Mouse (Mus musculus): ENCODE data around the gene Lin7b. TPM values are rescaled to one million over a fixed set of nuclear protein-coding genes. Genes with fewer than 3 reads are reported as not detected.
"Not testable (repeated sequence)": the region's sequence is repeated elsewhere in the genome, so short reads cannot be mapped to it uniquely, and the experiment has no call there.

Lin7b gene
- total RNA-seq, 2 experiments from 2014 or later, result not detected

DNA sequence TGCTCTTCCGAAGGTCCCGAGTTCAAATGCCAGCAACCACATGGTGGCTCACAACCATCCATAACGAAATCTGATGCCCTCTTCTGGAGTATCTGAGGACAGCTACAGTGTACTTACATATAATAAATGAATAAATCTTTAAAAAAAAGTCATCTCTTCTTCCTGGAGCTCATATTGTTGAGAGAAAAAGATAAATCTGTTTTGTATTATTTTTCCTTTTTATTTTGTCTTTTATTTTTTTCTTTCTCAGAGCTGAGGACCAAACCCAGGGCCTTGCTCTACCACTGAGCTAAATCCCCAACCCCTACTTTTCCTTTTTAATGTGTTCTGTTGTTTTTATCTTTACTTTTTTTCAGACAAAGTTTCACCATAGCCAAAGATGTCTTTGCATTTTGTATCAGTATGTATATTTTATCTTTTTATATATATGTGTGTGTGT, 26.0 kb upstream of the Lin7b start:
- not testable (repeated sequence) for ATAC-seq (replicated peaks; ENCODE audit: poor library complexity, severe bottlenecking)

- ATAC-seq (replicated peaks; ENCODE audit: poor library complexity, severe bottlenecking), result peak; percentile 92
These were observed 25.4 kb upstream of the Lin7b start, which contains the start of gene Snrnp70 for GRCm38 (mm10) chr7:45395578-45396336. TSS of gene Snrnp70 (minus strand) at chr7:45395742.

DNA sequence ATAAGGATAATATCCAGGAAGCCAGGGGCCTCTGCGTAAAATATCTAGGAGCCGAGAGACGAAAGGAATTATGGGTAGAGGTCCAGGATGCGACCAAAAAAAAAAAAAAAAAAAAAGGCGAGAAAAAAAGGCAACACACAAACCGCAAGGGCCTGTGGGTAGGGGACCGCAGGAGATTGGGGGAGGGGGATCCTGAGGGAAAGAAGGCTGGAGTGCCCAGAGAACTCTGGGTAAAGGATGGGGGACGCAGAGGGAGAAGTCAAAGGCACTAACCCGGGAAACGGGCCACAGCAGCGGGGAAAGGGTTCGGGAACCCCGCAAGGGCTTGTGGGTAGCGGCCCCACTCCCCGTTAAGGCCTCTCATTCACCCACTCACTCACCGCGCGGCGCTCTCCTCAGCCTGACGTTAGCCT, 24.8 kb upstream of the Lin7b start:
- peak; percentile 61 for ATAC-seq (replicated peaks; ENCODE audit: poor library complexity, severe bottlenecking)

GRCm38 (mm10) chr7:45386077-45386476, 15.7 kb upstream of the Lin7b start:
- no peak for ATAC-seq (replicated peaks; ENCODE audit: poor library complexity, severe bottlenecking)

DNA sequence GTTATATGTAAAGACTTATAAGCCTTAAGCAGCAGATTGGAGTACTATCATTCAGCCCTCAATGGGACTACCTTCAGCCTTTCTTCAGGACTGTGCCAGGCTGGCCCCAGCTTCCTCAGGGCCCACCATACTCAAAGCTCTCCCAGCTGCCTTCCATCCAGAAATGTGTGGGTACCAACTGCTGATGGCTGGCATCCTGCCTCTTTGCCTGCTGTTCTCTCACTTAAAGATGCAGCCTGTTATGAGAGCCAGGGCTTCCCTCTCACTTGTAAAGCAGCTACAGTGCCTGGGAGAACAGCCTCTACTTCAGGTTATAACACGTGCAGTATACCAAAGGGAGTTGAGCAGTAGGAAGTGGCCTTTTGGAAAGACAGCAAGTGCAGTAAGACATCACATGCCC, 5.7 kb upstream of the Lin7b start:
- ATAC-seq (replicated peaks; ENCODE audit: poor library complexity, severe bottlenecking), result no peak

DNA sequence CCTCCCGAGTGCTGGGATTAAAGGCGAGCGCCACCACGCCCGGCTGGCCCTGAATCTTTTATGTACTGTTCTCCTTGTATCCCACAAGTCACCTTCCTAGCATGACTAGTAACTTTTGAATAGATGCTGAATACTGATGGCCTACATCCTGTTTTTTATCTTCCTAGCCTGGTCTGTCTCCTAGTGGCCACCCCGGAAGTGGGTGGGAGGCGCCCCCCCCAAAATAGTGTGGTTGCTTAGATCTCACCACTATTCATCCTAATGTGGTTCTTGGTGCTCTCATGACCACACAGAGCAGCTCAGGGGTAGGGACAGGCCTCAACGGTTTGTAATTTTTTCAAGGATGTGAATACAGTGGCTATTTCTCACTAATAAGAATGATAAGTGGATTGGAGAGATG, 4.2 kb upstream of the Lin7b start:
- no peak for ATAC-seq (replicated peaks; ENCODE audit: poor library complexity, severe bottlenecking)

DNA sequence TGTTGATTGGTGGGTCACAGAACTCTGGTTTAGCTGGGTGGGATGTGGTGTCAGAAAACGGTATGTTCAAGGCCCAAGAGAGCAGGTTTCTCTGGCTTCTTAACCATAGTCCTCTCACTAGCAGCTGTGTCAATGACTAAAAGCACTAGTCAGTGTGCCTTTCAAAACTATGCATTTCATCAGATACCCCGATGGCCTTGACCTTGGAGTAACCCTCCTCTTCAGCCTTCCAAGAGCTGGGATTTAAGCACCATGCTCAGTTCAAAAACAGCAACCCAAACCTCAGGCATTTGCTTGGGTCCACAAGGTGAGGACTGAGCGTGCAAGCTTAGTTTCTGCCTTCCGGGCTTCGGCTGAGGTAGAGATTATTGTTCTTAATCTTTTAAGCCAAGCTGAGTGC, 2.0 kb upstream of the Lin7b start:
- ATAC-seq (replicated peaks; ENCODE audit: poor library complexity, severe bottlenecking), result no peak

DNA sequence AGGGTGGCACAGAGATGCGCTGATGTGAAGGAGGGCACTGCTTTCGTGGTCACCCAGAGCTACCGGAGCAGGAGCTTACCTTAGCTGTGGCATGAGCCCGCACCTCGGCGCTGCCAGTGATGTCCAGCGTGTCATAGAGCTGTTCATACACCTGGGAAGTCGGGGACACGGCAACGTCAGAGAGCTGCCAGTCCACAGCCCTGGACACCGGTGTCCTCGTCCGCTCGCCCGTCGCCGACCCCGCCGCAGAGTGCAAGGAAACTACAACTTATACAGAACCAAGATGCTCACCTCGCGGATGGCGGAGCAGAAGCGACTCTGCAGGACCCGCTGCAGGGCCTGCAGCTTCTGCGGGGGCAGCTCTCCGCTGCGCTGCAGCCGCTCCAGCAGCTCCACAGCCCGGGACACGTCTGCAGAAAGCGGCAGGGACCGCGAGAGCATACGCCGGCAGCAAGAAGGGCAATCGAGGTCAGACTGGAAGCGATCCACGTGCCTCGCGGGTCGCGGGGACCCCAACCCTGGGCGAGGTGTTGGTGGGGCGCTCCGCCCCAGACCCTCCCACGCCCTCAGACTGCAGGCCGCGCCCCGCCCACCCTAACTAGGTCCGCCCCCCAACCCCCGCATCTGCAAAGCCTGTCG, 428 bp downstream of the Lin7b start:
- ATAC-seq (replicated peaks; ENCODE audit: poor library complexity, severe bottlenecking), result no peak

GRCm38 (mm10) chr7:45369022-45369745, 1.2 kb downstream of the Lin7b start:
- no peak for ATAC-seq (replicated peaks; ENCODE audit: poor library complexity, severe bottlenecking)

GRCm38 (mm10) chr7:45368178-45368577, 2.2 kb downstream of the Lin7b start:
- ATAC-seq (replicated peaks; ENCODE audit: poor library complexity, severe bottlenecking), result no peak

GRCm38 (mm10) chr7:45367020-45367880, 3.1 kb downstream of the Lin7b start:
- peak; percentile 72 for ATAC-seq (replicated peaks; ENCODE audit: poor library complexity, severe bottlenecking)

DNA sequence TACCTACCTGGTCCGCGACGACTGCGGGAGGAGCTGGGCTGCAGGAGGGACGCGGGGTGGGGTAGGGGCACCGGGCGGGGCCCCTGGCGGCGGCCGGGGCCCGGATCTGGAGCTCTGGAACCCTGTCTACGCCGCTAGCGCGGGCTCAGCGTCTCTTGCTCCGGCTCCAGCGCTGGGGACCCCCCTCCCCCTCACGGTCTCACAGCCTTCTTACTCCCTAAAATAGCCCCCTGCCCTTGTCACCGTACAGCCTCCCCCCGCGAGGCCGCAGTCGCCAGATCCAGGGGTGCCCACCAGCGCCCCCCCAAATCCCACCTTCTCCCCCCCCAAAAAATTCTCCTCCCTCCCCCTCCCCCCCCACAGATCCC, 3.7 kb downstream of the Lin7b start, which contains the start of gene Ppfia3:
Ppfia3 (minus strand) TSS at position 368 of the 368 bp plus-strand sequence.
- ATAC-seq (replicated peaks; ENCODE audit: poor library complexity, severe bottlenecking), result no peak

DNA sequence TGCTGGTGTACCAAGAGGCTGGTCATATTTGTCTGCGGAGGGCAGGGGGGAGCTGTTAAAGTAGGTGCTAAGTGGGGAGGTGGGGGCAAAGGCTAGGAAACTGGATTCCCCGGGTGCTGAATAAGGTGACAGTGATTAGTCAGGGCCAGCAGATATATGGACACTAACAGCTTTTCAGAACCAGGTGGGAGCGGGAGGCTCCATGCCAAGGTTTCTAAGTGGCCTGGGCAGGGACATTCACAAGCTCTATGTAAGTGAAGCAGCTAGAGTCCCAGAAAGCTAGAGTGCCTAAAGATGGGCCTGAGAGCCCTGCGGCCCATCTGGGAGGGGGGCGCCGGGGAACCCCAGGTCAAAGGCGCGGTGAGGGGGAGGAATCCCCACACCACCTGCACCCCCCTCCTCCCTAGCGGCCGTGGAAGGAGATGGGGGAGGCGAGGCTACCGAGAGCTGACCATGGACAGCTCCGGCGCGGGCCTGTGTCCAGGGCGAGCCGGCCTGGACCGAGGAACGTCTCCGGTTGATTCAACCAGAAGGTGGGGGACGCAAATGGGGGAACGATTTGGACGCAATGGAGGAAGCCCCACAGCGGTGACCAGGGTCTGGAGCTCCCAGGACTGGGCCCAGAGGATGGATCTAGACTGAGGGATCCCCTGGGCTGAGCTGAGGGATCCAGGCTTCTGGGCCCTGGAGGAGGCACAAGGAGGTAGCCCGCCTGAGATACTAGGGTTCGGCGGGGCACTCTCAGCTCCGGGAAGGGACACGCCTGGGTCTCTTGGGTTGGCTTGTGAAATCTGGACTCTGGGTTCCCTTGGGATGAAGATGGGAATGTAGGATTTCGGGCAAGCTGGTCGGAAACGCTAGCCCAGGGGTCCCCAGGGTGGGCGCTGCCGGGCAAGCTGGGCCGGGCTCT, 4.4 kb downstream of the Lin7b start:
- ATAC-seq (replicated peaks; ENCODE audit: poor library complexity, severe bottlenecking), result no peak

GRCm38 (mm10) chr7:45363983-45364382, 6.4 kb downstream of the Lin7b start:
- ATAC-seq (replicated peaks; ENCODE audit: poor library complexity, severe bottlenecking), result no peak

- peak; percentile 26; the same call in 1 of the 2 replicates for ATAC-seq (replicated peaks; ENCODE audit: poor library complexity, severe bottlenecking)
These were observed 7.6 kb downstream of the Lin7b start for GRCm38 (mm10) chr7:45362801-45363200.

DNA sequence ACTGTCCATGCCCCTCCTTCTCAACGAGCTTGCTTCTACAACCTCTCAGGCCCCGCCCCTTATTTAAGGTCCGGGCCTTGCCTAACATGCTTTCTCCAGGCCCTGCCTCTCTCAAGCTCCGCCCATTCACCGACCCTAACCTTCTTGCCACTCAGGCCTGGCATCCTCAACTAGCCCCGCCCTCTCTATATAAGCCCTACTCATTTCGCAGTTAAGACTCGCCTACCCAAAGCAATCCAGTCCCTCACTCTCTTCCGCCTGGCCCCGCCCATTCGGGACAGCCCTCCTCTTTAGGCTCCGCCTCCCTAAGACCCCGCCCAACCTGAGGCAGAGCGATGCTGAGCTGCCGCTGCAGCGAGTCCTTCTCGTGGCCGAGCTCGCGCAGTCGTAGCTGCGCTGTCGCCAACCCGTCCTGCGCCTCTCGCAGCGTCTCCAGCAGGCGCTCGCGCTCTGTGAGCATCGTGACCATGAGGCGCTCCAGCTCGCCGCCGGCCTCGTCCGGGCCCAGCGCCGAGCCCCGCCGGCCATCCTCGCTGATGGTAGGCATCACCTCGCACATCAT, 9.1 kb downstream of the Lin7b start:
- peak; percentile 75 for ATAC-seq (replicated peaks; ENCODE audit: poor library complexity, severe bottlenecking)

GRCm38 (mm10) chr7:45360404-45361125, 9.8 kb downstream of the Lin7b start:
- no peak for ATAC-seq (replicated peaks; ENCODE audit: poor library complexity, severe bottlenecking)

GRCm38 (mm10) chr7:45359081-45359480, 11.3 kb downstream of the Lin7b start:
- ATAC-seq (replicated peaks; ENCODE audit: poor library complexity, severe bottlenecking), result not testable (repeated sequence)

Data from granulocyte monocyte progenitor cell, adult 5-6 weeks (primary cell).